Mouse (Mus musculus): ENCODE measurements around the gene Lcn2. TPM values are rescaled to one million over a fixed set of nuclear protein-coding genes. Genes with fewer than 3 reads are reported as not detected.
A peak's percentile ranks its signal among the peaks of the same experiment; 100 is the strongest.

Gene Lcn2
- polyA plus RNA-seq, 1 experiment from 2014 or later, result 12.7 TPM

DNA sequence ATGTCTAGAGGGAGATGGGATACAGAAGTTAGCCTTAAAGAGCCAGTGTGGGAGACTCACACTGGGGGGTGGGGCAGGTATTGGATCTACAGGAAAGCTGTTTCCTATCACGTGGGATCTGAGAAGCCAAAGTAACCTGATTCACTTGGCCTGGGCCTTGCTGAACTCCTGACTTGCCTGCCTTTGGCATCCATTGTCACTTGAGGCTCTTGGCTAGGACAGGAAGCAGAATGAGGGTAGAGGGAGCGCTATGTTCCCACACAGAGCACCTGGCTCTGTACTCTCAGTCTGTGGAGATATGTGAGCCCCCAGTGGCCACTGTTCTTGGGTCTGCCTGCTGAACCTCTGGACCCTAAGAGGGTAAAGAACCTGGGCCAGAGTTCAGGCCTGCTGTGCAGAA is 28.5 kb upstream of the Lcn2 start:
- H3K9ac ChIP-seq (replicated peaks; ENCODE audit: low read length), result no peak overlapping the region
- peaks cover 51% of the 10 kb centered on the region for H3K36me3 ChIP-seq (ENCODE audit: insufficient read depth, low read length)
- H3K4me2 ChIP-seq (replicated peaks; ENCODE audit: low read depth, low read length), result no peak overlapping the region
- H3K9me3 ChIP-seq (ENCODE audit: low read length), result no peaks in the 10 kb centered on the region
- H3K4me1 ChIP-seq (ENCODE audit: insufficient read depth, low read length), result peaks cover 16% of the 10 kb centered on the region
- no peak for ATAC-seq (ENCODE audit: low FRiP score, low TSS enrichment)
- 61% methylated on average over 2 of the region's 2 CpGs for WGBS
- no peak overlapping the region for H3K27ac ChIP-seq (ENCODE audit: low read length)
- H3K27me3 ChIP-seq (ENCODE audit: insufficient read depth, low read length), result no peaks in the 10 kb centered on the region
- H3K4me3 ChIP-seq (ENCODE audit: low read length), result no peak overlapping the region

DNA sequence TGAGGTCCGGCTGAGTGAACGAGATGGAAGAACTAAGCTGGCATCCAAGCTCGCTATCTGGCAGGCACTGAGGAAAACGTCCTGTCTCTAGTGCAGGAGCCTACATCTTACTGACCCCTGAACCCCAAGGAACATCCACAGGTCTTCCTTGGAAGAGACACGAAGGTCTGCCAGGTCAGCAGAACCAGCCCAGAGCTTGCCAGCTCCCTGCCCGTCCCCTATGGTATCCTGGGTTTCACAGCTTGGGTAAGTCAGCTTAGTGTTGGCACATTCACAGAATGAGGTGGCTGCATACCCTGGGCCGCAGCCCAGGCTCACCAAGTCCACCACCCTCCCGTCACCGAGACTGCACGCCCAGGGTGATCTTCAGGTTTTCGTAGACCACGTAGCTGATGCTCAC is 27.7 kb upstream of the Lcn2 start:
- 94% methylated on average over 12 of the region's 12 CpGs for WGBS
- no peaks in the 10 kb centered on the region for H3K27me3 ChIP-seq (ENCODE audit: insufficient read depth, low read length)
- no peak overlapping the region for H3K9ac ChIP-seq (replicated peaks; ENCODE audit: low read length)
- ATAC-seq (ENCODE audit: low FRiP score, low TSS enrichment), result no peak
- H3K9me3 ChIP-seq (ENCODE audit: low read length), result no peaks in the 10 kb centered on the region
- peaks cover 51% of the 10 kb centered on the region for H3K36me3 ChIP-seq (ENCODE audit: insufficient read depth, low read length)
- peaks cover 16% of the 10 kb centered on the region for H3K4me1 ChIP-seq (ENCODE audit: insufficient read depth, low read length)
- no peak overlapping the region for H3K4me3 ChIP-seq (ENCODE audit: low read length)
- no peak overlapping the region for H3K4me2 ChIP-seq (replicated peaks; ENCODE audit: low read depth, low read length)
- H3K27ac ChIP-seq (ENCODE audit: low read length), result no peak overlapping the region

DNA sequence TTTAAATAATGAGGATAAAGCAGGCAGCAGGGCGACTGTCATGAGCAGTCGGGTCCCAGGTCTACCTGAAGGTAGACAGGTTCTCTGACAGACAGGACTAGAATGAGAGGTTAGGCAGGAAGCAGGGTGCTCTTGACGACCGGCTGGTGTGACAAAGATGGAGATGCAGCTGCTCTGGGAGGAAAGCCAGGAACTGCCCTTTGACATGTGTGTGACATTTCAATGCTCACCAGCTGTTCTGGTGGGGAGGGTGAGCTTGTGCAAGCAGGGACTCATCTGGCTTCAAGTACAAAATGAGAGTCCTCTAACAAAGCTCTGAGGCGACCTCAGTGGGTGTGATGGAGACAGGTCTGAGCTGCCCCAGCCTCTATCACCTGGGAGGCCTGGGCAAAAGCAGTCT is 25.9 kb upstream of the Lcn2 start:
- no peak for ATAC-seq (ENCODE audit: low FRiP score, low TSS enrichment)
- Histone ChIP-seq H3K36me3 (ENCODE audit: insufficient read depth, low read length) (peaks cover 39% of the 10 kb centered on the region), H3K27ac (ENCODE audit: low read length) (no peak overlapping the region)

DNA sequence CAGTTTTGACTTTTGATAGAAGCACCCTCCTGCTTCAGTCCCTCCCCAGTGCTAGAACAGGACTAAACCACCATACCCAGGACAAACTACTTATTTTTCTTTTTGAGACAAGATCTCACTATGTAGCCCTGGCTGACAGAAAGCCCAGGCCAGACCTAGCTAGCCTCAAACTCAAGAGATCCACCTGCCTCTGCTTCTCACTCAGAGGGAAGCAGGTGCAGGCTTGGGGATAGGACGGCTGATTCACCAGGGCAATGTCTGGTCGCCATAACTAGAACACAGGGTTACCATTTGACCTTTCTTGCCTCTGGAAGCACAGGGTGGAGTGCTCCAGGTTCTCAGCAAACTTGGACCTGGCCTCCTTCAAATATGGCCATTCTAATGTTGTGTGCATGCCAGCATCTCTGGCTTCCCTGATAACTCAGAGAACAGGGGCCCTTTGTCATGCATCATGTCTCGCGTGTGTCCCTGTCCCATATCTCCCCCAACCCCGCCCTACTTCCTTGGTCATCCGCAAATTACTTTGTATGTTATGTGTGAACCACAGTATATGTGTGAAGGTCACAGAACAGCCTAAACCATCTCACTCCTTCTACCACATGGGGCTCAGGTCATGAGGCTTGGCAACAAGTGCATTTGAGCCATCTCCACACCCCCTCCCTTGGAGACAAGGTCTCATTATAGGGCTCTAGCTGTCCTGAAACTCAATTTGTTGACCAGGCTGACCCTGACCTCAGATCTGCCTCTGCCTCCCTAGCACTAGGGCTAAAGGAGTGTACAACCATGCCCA is 24.9 kb upstream of the Lcn2 start:
- 91% methylated on average over 6 of the region's 6 CpGs for WGBS
- H3K4me3 ChIP-seq (ENCODE audit: low read length), result no peak overlapping the region
- H3K4me2 ChIP-seq (replicated peaks; ENCODE audit: low read depth, low read length), result no peak overlapping the region
- H3K27ac ChIP-seq (ENCODE audit: low read length), result no peak overlapping the region
- peaks cover 9% of the 10 kb centered on the region for H3K4me1 ChIP-seq (ENCODE audit: insufficient read depth, low read length)
- H3K27me3 ChIP-seq (ENCODE audit: insufficient read depth, low read length), result no peaks in the 10 kb centered on the region
- peaks cover 33% of the 10 kb centered on the region for H3K36me3 ChIP-seq (ENCODE audit: insufficient read depth, low read length)
- no peak for ATAC-seq (ENCODE audit: low FRiP score, low TSS enrichment)
- H3K9ac ChIP-seq (replicated peaks; ENCODE audit: low read length), result no peak overlapping the region
- H3K9me3 ChIP-seq (ENCODE audit: low read length), result no peaks in the 10 kb centered on the region

More for the DNA sequence above, 25.9 kb upstream of the Lcn2 start:
- 27% methylated on average over 5 of the region's 5 CpGs for WGBS
- peaks cover 13% of the 10 kb centered on the region for H3K4me1 ChIP-seq (ENCODE audit: insufficient read depth, low read length)
- no peak overlapping the region for H3K4me2 ChIP-seq (replicated peaks; ENCODE audit: low read depth, low read length)
- H3K27me3 ChIP-seq (ENCODE audit: insufficient read depth, low read length), result no peaks in the 10 kb centered on the region
- H3K9me3 ChIP-seq (ENCODE audit: low read length), result no peaks in the 10 kb centered on the region
- H3K9ac ChIP-seq (replicated peaks; ENCODE audit: low read length), result no peak overlapping the region
- H3K4me3 ChIP-seq (ENCODE audit: low read length), result no peak overlapping the region

DNA sequence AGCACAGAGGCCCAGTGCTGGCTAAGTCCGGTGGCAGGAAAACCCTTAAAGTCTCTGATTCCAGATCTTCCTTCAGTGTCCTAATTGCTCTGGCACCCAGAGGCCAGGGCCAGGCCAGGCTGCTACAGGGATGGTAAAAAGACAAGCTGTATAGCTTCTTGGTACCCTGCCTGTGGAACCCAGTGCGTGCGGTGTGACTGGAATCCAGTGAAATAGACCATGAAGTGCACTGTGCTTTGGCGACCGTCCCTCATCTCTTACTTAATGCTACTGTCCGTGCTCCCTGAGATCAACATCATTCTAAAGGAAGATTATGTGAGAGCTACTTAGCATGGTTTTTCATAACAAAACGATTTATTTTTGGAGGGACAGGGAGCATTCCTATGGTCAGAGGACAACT is 23.4 kb upstream of the Lcn2 start:
- H3K36me3 ChIP-seq (ENCODE audit: insufficient read depth, low read length), result peaks cover 19% of the 10 kb centered on the region
- H3K4me3 ChIP-seq (ENCODE audit: low read length), result no peak overlapping the region
- no peak for ATAC-seq (ENCODE audit: low FRiP score, low TSS enrichment)
- no peak overlapping the region for H3K9ac ChIP-seq (replicated peaks; ENCODE audit: low read length)
- H3K4me2 ChIP-seq (replicated peaks; ENCODE audit: low read depth, low read length), result no peak overlapping the region
- WGBS, result 71% methylated on average over 7 of the region's 7 CpGs
- no peaks in the 10 kb centered on the region for H3K9me3 ChIP-seq (ENCODE audit: low read length)
- no peak overlapping the region for H3K27ac ChIP-seq (ENCODE audit: low read length)
- H3K4me1 ChIP-seq (ENCODE audit: insufficient read depth, low read length), result peaks cover 9% of the 10 kb centered on the region
- H3K27me3 ChIP-seq (ENCODE audit: insufficient read depth, low read length), result no peaks in the 10 kb centered on the region

DNA sequence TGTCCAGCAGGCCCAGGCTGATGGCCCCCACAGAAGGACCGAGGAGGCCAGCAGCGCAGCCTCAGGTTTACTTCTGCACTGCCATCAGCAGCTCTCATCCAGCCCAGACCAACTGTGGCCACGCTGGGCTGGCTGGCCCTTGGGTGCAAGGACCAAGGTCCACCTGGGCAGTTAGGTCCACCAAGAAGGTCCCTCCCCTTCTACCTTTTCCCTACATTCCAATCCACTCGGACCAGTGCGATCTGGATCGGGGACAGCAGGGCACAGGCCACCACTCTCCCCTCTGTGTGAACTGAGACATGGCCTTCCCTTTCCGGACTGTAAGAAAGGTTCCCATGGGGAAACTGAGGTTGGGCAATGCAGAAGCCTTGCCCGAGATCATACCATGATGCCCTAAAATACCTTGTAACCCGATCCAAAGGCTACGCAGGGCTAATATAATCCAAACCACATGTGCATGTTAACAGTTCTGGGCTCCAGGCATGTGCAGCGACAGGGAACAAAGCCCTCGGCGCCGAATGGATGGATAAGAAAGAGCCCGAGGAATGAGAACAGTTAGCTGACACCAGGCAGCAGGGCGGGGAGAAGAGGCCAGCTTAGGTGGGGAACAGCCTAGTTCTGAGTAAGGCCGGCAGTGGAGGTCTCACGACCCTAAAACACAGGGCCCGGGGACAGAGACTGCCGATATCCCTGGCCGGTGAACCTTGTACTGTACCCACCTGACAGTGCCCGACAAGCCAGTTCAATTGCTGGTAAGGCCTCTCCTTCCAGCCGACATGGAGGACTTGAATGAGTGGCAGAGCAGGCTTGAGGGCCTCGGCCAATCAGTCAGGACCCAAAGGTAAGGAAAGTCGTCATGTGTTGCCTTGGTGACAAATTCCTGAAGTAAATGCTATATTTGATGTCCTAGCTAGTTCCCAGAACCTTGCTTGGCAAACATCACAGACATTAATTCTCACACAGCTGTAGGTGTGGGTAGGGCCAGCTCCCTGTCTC is 20.7 kb upstream of the Lcn2 start:
- no peak overlapping the region for H3K4me2 ChIP-seq (replicated peaks; ENCODE audit: low read depth, low read length)
- WGBS, result 51% methylated on average over 25 of the region's 25 CpGs

DNA sequence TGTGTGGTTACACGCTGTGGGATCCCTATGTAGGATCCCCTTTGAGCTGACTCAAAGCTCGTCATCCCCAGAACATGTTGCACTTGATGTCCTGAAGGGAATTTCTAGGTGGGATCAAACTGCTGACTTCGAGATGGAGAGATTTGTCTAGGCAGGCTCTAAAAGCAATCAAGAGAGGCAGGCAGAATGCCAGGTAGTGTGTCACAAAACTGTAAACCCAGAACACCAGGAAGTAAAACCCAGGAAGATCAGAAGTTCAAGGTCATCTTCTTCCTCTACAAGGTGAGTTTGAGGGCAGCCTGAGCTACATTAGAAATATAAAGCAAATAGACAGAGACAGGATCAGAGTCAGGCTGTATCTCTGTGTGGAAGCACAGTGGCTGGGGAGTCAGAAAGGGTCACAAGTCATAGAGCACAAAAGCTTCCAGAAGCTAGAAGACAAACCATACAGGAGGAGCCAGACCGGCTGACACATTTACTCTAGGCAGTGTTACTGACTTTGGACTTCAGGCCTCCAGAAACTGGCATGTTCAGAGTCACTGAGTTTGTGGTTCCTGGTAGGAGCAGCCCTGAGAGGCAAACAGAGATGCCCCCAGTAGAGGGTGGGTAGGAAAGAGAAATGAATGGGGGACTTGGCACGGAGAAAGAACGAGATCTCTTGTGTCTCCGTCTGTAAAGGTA is 19.2 kb upstream of the Lcn2 start:
- H3K27me3 ChIP-seq (ENCODE audit: insufficient read depth, low read length), result no peaks in the 10 kb centered on the region
- peaks cover 9% of the 10 kb centered on the region for H3K36me3 ChIP-seq (ENCODE audit: insufficient read depth, low read length)
- no peak overlapping the region for H3K9ac ChIP-seq (replicated peaks; ENCODE audit: low read length)
- peaks cover 9% of the 10 kb centered on the region; the same call in 1 of the 2 replicates for H3K4me1 ChIP-seq (ENCODE audit: insufficient read depth, low read length)
- peak overlapping the region; percentile 38; the same call in 1 of the 2 replicates for H3K27ac ChIP-seq (ENCODE audit: low read length)
- 81% methylated on average over 7 of the region's 7 CpGs for WGBS
- no peak for ATAC-seq (ENCODE audit: low FRiP score, low TSS enrichment)
- H3K4me3 ChIP-seq (ENCODE audit: low read length), result no peak overlapping the region
- H3K4me2 ChIP-seq (replicated peaks; ENCODE audit: low read depth, low read length), result no peak overlapping the region
- H3K9me3 ChIP-seq (ENCODE audit: low read length), result no peaks in the 10 kb centered on the region

More for the DNA sequence above, 20.7 kb upstream of the Lcn2 start:
- no peaks in the 10 kb centered on the region for H3K36me3 ChIP-seq (ENCODE audit: insufficient read depth, low read length)
- peak; percentile 86 for ATAC-seq (ENCODE audit: low FRiP score, low TSS enrichment)
- peak overlapping the region; percentile 38; the same call in 1 of the 2 replicates for H3K9ac ChIP-seq (replicated peaks; ENCODE audit: low read length)
- peaks cover 9% of the 10 kb centered on the region; the same call in 1 of the 2 replicates for H3K4me1 ChIP-seq (ENCODE audit: insufficient read depth, low read length)
- no peak overlapping the region for H3K4me3 ChIP-seq (ENCODE audit: low read length)
- H3K9me3 ChIP-seq (ENCODE audit: low read length), result no peaks in the 10 kb centered on the region
- H3K27me3 ChIP-seq (ENCODE audit: insufficient read depth, low read length), result no peaks in the 10 kb centered on the region
- peak overlapping the region; percentile 88 for H3K27ac ChIP-seq (ENCODE audit: low read length)

DNA sequence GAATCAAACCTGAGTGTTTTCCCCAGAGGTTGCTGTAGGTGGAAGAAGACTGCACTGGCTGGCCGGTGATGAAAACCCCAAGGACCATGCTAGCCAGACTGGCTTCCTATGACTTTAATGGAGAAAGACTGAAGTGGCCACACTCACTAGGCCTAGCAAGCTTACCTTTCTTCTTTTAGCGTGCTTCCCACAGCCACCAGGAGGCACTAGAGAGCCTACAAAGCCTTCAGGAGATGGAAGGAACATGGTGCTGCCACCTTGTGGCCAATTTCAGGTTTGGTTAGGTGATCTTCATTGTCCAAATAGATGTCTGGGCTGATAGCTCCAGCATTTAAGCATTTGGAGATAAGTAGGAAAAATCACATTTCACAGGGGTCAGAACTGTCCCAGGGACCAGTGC is 16.6 kb upstream of the Lcn2 start:
- Histone ChIP-seq H3K4me3 (ENCODE audit: low read length) (no peak overlapping the region), H3K27me3 (ENCODE audit: insufficient read depth, low read length) (no peaks in the 10 kb centered on the region), H3K9me3 (ENCODE audit: low read length) (no peaks in the 10 kb centered on the region), H3K27ac (ENCODE audit: low read length) (no peak overlapping the region), H3K4me1 (ENCODE audit: insufficient read depth, low read length) (peaks cover 9% of the 10 kb centered on the region; the same call in 1 of the 2 replicates), H3K4me2 (replicated peaks; ENCODE audit: low read depth, low read length) (no peak overlapping the region), H3K9ac (replicated peaks; ENCODE audit: low read length) (no peak overlapping the region), H3K36me3 (ENCODE audit: insufficient read depth, low read length) (peaks cover 25% of the 10 kb centered on the region)
- ATAC-seq (ENCODE audit: low FRiP score, low TSS enrichment), result no peak
- WGBS, result 23% methylated on average over 2 of the region's 2 CpGs

DNA sequence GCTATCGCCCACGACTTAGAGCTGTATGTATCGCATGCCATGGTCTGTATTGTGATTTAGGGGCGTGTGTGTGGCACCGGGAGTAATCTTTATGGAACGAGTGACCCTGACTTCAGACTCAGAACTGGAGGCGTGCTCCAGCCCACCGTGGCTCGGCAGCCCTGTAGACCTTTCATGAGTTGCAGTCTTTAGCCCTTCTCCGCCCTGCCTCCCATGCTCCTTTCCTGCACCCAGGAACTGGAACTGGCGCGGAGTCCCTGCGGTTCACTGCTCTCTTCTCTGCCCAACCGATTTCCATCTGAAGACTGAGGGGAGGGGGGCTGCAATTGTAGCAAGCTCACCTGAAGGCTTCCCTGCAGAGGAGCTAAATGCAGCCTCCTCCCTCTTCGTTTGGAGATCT is 8.6 kb upstream of the Lcn2 start:
- ATAC-seq (ENCODE audit: low FRiP score, low TSS enrichment), result no peak
- Histone ChIP-seq H3K27ac (ENCODE audit: low read length) (peak overlapping the region; percentile 90), H3K9ac (replicated peaks; ENCODE audit: low read length) (peak overlapping the region; percentile 83), H3K4me2 (replicated peaks; ENCODE audit: low read depth, low read length) (peak overlapping the region; percentile 80), H3K4me1 (ENCODE audit: insufficient read depth, low read length) (peaks cover 14% of the 10 kb centered on the region), H3K4me3 (ENCODE audit: low read length) (peak overlapping the region; percentile 95), H3K27me3 (ENCODE audit: insufficient read depth, low read length) (no peaks in the 10 kb centered on the region), H3K9me3 (ENCODE audit: low read length) (no peaks in the 10 kb centered on the region; the same call in 1 of the 2 replicates), H3K36me3 (ENCODE audit: insufficient read depth, low read length) (peaks cover 10% of the 10 kb centered on the region; the same call in 1 of the 2 replicates)
- 0% methylated on average over 15 of the region's 15 CpGs for WGBS
